Mouse (Mus musculus) hindbrain, embryonic 16.5 days (tissue): ENCODE measurements around the gene Micu1. TPM values are rescaled to one million over a fixed set of nuclear protein-coding genes. Genes with fewer than 3 reads are reported as not detected.
"Not testable (repeated sequence)": the region's sequence is repeated elsewhere in the genome, so short reads cannot be mapped to it uniquely, and the experiment has no call there.

Experiments
- ATAC-seq: fragments of 200-750 bp; cut with Nextera tagmentation; 2 replicates; pipeline ENCODE4 v1.8.0; 2017; ENCODE audit warnings: moderate TSS enrichment, moderate library complexity
- H3K27ac ChIP-seq: fragments of 300-500 bp; sonication (generic); 2 replicates; pipeline ENCODE4 v1.5.1; 2014; ENCODE audit warnings: low read depth, mild to moderate bottlenecking, control low read depth, low read length, moderate library complexity
- H3K27me3 ChIP-seq: fragments of 300-500 bp; sonication (generic); replicated peaks from 2 replicates; pipeline ENCODE4 v1.6.1; 2014; ENCODE audit warnings: low read length; ENCODE audit not compliant: control insufficient read depth, insufficient read depth
- H3K36me3 ChIP-seq: fragments of 300-500 bp; sonication (generic); 2 replicates; pipeline ENCODE4 v1.6.1; 2014; ENCODE audit warnings: mild to moderate bottlenecking, low read length, moderate library complexity, mixed read lengths; ENCODE audit not compliant: control insufficient read depth, insufficient read depth
- H3K4me1 ChIP-seq: fragments of 300-500 bp; sonication (generic); 2 replicates; pipeline ENCODE4 v1.6.1; 2014; ENCODE audit warnings: low read depth, low read length; ENCODE audit not compliant: control insufficient read depth, insufficient read depth
- H3K4me2 ChIP-seq: fragments of 300-500 bp; sonication (generic); 2 replicates; pipeline ENCODE4 v1.6.1; 2014; ENCODE audit warnings: mild to moderate bottlenecking, low read length, control low read depth, moderate library complexity
- H3K4me3 ChIP-seq: fragments of 300-500 bp; sonication (generic); 2 replicates; pipeline ENCODE4 v1.5.1; 2014; ENCODE audit warnings: mild to moderate bottlenecking, low read length, control low read depth, moderate library complexity
- H3K9ac ChIP-seq: fragments of 300-500 bp; sonication (generic); 2 replicates; pipeline ENCODE4 v1.6.1; 2014; ENCODE audit warnings: low read depth, mild to moderate bottlenecking, control low read depth, low read length, moderate library complexity
- H3K9me3 ChIP-seq: fragments of 300-500 bp; sonication (generic); 2 replicates; pipeline ENCODE4 v1.6.1; 2014; ENCODE audit warnings: mild to moderate bottlenecking, low read length, moderate library complexity; ENCODE audit not compliant: control insufficient read depth
- WGBS: fragments of 180-500 bp; shearing (Covaris S2); extraction: QIAGEN DNeasy Blood & Tissue Kit; methylation state at CpG from one replicate; pipeline ENCODE4 v1.1.7; 2014; 5-methylcytosine and 5-hydroxymethylcytosine counted together
- polyA plus RNA-seq: library from polyadenylated mRNA; unstranded; fragments of >200 nt; fragmentation: Nextera tagmentation; extraction: Ambion mirVana; gene quantifications from 2 replicates; pipeline ENCODE4 v1.2.1, GENCODE M21; 2015

The Micu1 gene
- polyA plus RNA-seq, 1 experiment from 2014 or later: 85.0 TPM

DNA sequence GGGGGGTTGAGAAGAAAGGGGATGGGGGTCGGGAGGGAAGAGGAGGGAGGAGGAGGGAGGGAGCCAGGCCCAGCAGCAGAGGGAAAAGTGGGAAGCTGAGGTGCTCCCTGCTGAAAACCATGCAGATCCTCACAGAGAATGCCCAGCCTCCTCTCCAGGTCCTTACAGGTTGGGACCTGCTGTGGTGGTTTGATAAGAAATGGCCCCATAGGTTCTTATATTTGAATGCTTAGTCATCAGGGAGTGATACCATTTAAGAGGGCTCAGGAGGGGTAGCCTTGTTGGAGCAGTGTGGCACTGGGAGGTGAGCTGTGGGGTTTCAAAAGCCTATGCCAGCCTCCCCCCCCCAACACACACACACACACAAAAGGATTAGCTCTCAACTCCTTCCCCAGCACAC, 173.1 kb downstream of the Micu1 start:
- Histone ChIP-seq H3K36me3 (no peaks in the 10 kb centered on the region), H3K27me3 (no peaks in the 10 kb centered on the region), H3K9ac (no peak overlapping the region), H3K4me1 (peaks cover 5% of the 10 kb centered on the region), H3K27ac (no peak overlapping the region), H3K4me3 (no peak overlapping the region), H3K9me3 (no peaks in the 10 kb centered on the region), H3K4me2 (no peak overlapping the region)
- WGBS: 23% methylated on average over 1 of the region's 1 CpGs
- ATAC-seq: no peak

DNA sequence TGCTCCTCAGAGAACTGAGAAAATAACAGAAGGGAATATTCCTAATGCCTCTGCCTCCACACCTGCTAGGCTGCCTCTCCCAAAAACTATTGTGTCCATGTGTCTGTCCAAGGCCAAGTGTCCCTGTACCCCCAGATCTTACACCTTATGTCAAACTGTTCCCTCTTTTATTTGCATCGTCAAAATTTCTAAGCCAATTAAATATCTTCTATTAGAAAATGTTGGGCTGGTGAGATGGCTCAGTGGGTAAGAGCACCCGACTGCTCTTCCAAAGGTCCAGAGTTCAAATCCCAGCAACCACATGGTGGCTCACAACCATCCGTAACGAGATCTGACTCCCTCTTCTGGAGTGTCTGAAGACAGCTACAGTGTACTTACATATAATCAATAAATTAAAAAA, 174.4 kb downstream of the Micu1 start:
- not testable (repeated sequence) for H3K4me3 ChIP-seq, H3K9me3 ChIP-seq, H3K27ac ChIP-seq, H3K27me3 ChIP-seq, H3K36me3 ChIP-seq, ATAC-seq, H3K9ac ChIP-seq, H3K4me2 ChIP-seq
- 90% methylated on average over 2 of the region's 4 CpGs for WGBS
- H3K4me1 ChIP-seq: peaks cover 13% of the 10 kb centered on the region

DNA sequence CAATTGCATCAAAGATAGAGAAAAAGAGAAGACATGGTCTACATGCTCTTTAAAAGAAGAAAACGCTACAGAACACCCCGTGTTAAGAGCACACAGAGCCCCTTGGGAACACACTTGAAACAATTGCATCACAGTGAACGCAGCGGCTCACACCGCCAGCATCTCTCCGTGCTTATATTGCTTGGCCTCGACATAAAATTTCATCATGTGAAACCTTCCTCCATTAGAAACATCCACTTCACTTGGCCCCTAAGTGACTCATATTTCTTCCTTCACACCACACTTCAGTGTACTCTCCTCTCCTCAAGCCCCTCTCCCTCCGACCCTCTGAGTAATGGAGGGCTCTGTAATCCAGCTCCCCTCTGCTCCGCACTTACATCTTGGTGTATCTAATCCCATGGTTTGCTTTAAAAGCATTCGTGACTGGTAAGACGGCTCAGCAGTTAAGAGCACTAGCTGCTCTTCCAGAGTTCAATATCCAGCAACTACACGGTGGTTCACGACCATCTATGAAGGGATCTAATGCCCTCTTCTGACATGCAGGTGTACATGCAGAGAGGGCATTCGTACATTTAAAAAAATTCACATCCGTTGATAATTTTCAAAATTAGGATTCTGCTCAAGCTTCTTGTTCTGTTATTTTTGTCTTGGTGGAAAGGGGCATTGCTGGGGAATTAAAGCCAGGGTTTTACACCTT, 175.3 kb downstream of the Micu1 start:
- Histone ChIP-seq H3K9me3 (no peaks in the 10 kb centered on the region), H3K27ac (no peak overlapping the region), H3K4me1 (peaks cover 13% of the 10 kb centered on the region), H3K36me3 (no peaks in the 10 kb centered on the region), H3K4me2 (no peak overlapping the region), H3K27me3 (no peaks in the 10 kb centered on the region), H3K4me3 (no peak overlapping the region), H3K9ac (no peak overlapping the region)
- WGBS: 77% methylated on average over 15 of the region's 15 CpGs
- no peak for ATAC-seq

DNA sequence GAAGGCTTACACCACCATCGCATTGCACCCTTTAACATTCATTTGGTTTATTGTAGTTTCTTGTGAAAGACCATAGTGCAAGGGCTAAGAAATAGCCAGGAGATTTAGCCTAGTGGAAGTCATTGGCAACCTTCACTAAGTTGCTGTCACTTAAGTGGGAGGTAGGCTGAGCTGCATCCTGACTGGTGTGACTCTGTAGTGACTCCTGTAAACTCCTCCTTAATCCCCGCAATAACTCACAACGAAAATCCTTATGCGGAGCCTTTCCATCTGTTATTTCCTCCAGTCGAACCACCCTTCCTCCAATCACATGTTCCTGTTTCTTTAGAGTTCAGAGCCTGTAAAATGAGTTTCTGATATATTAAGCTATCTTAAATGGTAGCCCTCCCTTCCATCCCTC, 176.5 kb downstream of the Micu1 start:
- Histone ChIP-seq H3K9me3 (no peaks in the 10 kb centered on the region), H3K9ac (peak overlapping the region; percentile 99), H3K4me1 (peaks cover 13% of the 10 kb centered on the region), H3K27ac (peak overlapping the region; percentile 100), H3K4me2 (peak overlapping the region; percentile 68), H3K4me3 (peak overlapping the region; percentile 92), H3K36me3 (peaks cover under 1% of the 10 kb centered on the region; the same call in 1 of the 2 replicates), H3K27me3 (no peaks in the 10 kb centered on the region)
- 22% methylated on average over 5 of the region's 5 CpGs for WGBS
- peak; percentile 10 for ATAC-seq

DNA sequence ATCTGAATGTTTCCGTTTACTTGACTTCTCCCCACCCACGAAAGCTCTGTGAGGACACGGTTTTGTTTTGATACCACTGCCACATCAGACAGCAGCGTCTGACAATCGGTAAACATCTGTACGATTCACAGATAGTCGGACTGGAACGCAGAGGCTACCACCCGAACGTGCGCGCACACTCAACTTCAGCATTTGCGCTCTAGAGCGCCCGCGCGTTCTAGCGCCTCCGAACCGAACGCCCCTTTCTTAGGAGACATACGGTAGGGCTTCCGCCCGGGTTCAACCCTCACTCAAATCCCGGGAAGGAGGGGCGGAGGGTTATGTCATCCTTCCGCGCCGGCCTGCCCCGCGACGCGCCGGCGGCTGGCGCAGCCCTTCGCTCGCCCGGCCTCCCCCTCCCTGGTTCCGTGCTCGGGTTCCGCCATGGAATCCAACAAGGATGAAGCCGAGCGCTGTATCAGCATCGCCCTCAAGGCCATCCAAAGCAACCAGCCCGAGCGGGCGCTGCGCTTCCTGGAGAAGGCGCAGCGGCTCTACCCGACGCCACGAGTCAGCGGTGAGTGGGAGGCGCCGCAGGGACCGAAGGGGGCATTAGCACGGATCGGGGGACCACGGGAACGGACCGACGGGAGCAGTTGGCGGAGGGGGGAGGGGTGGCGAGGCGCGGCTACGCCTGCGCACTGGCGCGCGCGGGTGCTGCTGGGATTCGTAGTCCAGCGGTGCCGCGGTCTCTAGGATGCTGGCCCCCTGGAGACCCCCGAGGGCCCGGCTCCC, 177.2 kb downstream of the Micu1 start, which contains the start of gene Dnajb12:
TSS of gene Dnajb12 (plus strand) at position 302 of the 774 bp plus-strand sequence.
- Histone ChIP-seq H3K27ac (peak within 1 kb of the TSS; percentile 100), H3K4me1 (peaks cover 13% of the 10 kb centered on the region), H3K4me2 (peak within 1 kb of the TSS; percentile 95), H3K9ac (peak within 1 kb of the TSS; percentile 99), H3K27me3 (no peaks in the 10 kb centered on the region), H3K4me3 (peak within 1 kb of the TSS; percentile 92), H3K9me3 (no peaks in the 10 kb centered on the region), H3K36me3 (peaks cover 2% of the 10 kb centered on the region; the same call in 1 of the 2 replicates)
- peak; percentile 93 for ATAC-seq
- WGBS: under 1% methylated on average over 69 of the region's 80 CpGs

DNA sequence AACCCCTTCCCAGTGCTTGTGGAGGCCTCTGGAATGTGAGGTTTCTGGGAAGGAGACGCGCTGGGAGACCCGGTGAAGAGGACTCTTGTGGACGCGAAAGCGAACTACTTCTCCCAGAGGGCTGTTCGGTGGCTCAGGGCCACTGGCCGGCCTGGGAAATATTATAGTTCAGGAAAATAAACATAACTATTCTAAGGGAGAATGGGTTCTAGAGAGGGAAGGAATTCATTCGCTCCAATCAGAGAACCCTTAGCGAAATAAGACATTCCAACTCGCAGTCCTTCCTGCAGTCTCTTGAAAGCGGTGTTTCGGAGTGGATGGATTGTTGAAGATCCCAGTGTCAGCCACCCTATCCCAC, 177.7 kb downstream of the Micu1 start:
- Histone ChIP-seq H3K4me2 (peak overlapping the region; percentile 95), H3K9ac (peak overlapping the region; percentile 99), H3K27me3 (no peaks in the 10 kb centered on the region), H3K36me3 (peaks cover 2% of the 10 kb centered on the region; the same call in 1 of the 2 replicates), H3K9me3 (no peaks in the 10 kb centered on the region), H3K4me1 (peaks cover 14% of the 10 kb centered on the region), H3K4me3 (peak overlapping the region; percentile 92), H3K27ac (peak overlapping the region; percentile 100)
- ATAC-seq: peak; percentile 65
- WGBS: under 1% methylated on average over 13 of the region's 13 CpGs

DNA sequence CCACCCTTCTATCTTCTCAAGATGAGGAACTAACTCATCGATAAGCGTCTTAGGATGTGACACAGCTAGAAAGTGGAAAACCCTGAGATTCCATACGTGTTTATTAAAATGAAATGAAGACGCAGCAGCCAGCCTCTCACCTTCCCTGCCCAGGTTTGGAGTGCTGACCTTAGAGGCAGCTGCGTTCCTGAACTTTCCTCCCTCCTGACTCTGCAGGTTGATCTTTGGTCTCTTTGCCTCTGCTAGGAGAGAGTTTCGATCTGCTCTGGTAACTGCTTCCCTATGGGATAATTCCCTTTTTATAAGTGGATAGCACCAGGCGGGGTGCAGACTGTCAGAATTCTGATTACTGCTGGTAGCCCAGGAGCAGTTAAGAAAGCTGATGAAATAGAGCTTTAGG, 178.6 kb downstream of the Micu1 start:
- peak overlapping the region; percentile 92; the same call in 1 of the 2 replicates for H3K4me3 ChIP-seq
- no peaks in the 10 kb centered on the region for H3K9me3 ChIP-seq
- H3K9ac ChIP-seq: no peak overlapping the region
- no peak for ATAC-seq
- H3K36me3 ChIP-seq: peaks cover 2% of the 10 kb centered on the region; the same call in 1 of the 2 replicates
- H3K4me2 ChIP-seq: peak overlapping the region; percentile 95
- peaks cover 16% of the 10 kb centered on the region for H3K4me1 ChIP-seq
- H3K27me3 ChIP-seq: no peaks in the 10 kb centered on the region
- no peak overlapping the region for H3K27ac ChIP-seq
- WGBS: 93% methylated on average over 7 of the region's 7 CpGs

DNA sequence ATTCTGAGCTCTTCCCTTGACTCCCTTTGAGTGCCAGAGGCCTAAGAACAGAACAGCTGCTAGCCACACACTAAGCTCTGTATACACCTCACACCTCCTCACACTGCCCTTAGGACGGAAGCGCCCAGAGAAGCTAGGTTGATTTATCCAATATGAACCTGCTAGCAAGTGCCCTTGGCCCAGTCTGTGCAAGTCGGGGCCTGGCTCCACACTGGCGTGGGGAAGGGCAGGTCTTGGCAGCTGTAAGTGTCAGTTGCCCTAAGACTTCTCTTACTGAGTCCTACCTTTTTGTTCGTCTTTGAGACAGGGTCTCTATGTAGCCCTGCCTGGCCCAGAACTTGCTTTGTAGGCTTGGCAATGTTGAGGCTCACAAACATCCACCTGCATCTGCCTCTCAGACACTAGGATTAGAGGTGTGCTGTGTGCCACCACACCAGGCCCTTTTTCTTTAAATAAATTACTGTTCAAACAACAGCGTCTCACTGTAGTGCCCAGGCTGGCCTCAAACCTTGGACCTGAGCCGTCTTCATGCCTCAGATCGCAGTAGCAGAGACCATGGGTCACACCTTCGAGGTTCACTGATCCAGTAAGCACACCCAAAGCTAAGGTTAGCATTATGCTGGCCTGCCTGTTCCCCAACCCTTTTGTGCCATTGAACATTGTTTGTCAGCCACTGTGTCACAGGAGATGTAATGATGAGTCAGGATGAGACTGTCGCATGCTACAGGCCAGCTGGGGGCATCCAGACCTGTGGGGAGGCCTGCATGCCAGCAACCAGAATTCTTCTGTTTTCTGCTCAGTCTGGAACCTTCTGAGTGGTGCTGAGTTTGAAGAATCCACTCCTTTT, 182.3 kb downstream of the Micu1 start:
- Histone ChIP-seq H3K36me3 (peaks cover 2% of the 10 kb centered on the region; the same call in 1 of the 2 replicates), H3K27ac (no peak overlapping the region), H3K4me3 (no peak overlapping the region), H3K27me3 (no peaks in the 10 kb centered on the region), H3K4me1 (peaks cover 13% of the 10 kb centered on the region), H3K9ac (no peak overlapping the region), H3K4me2 (no peak overlapping the region), H3K9me3 (no peaks in the 10 kb centered on the region)
- ATAC-seq: no peak
- 91% methylated on average over 10 of the region's 10 CpGs for WGBS
